Mouse (Mus musculus): ENCODE results near the gene Awat1.

GRCm38 (mm10) chrX:100625146-100625545, 53.1 kb downstream of the Awat1 start:
- no peak for TF ChIP-seq CTCF (IDR thresholded peaks at IDR 0.05; ENCODE audit: borderline replicate concordance, control insufficient read depth, extremely low read depth, insufficient read depth, low read length, poor library complexity)
- TF ChIP-seq POLR2A (IDR thresholded peaks at IDR 0.05; ENCODE audit: control insufficient read depth, extremely low read depth, insufficient read depth, low read length, poor library complexity), result no peak

All from thymus, adult 2 months (tissue).